Mouse (Mus musculus) small intestine, adult 2 months (tissue): ENCODE data around the gene Shroom2.

Experiments used
- CTCF ChIP-seq: fragments of 200-500 bp; IDR thresholded peaks from 2 replicates; pipeline ENCODE4 v1.5.1; 2012; ENCODE audit warnings: low read depth, mild to moderate bottlenecking, control low read depth, inconsistent platforms, low read length, moderate library complexity, mixed read lengths; ENCODE audit not compliant: insufficient replicate concordance, insufficient read length; ENCODE audit errors: extremely low read depth
- POLR2A ChIP-seq: fragments of 200-500 bp; IDR thresholded peaks from 2 replicates; pipeline ENCODE4 v1.6.1; 2012; ENCODE audit warnings: low read depth, mild to moderate bottlenecking, control low read depth, inconsistent platforms, low read length, moderate library complexity

DNA sequence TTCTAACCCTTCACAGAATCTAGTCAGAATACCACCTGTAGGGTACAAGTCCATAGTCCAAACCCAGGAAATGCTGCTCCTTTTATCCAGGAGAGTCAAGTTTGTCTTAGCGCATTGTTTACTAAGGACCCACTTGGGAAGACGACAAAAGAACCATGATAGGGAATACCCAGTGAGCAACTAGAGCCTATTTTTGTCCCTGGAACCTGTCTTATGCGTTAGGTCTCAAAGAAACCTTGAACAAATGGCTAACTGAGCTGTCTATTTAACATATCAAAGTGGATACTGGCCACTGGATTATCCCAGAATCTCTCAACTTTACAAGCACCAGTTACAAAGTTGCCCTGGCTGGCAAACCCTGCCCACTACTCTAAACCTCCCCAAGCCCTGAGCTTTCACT is 67.6 kb downstream of the Shroom2 start:
- TF ChIP-seq CTCF (no peak), POLR2A (no peak)
